Mouse (Mus musculus) heart, embryonic 10.5 days (tissue): ENCODE measurements around the gene Rsph10b. TPM values are rescaled to one million over a fixed set of nuclear protein-coding genes. Genes with fewer than 3 reads are reported as not detected.
A peak's percentile ranks its signal among the peaks of the same experiment; 100 is the strongest.

Experiments
- DNase-seq: peaks from one replicate; pipeline ENCODE4 v3.0.0-alpha.2; 2017; ENCODE audit warnings: low spot score
- H3K27ac ChIP-seq: fragments of 300-500 bp; sonication (generic); 2 replicates; pipeline ENCODE4 v1.5.1; 2016; ENCODE audit warnings: mild to moderate bottlenecking
- H3K27me3 ChIP-seq: fragments of 300-500 bp; sonication (generic); 2 replicates; pipeline ENCODE4 v1.6.1; 2016; ENCODE audit warnings: mild to moderate bottlenecking; ENCODE audit not compliant: poor library complexity, insufficient read depth, severe bottlenecking
- H3K36me3 ChIP-seq: fragments of 300-500 bp; sonication (generic); 2 replicates; pipeline ENCODE4 v1.6.1; 2016; ENCODE audit warnings: mild to moderate bottlenecking, moderate library complexity
- H3K4me1 ChIP-seq: fragments of 300-500 bp; sonication (generic); 2 replicates; pipeline ENCODE4 v1.6.1; 2016; ENCODE audit warnings: mild to moderate bottlenecking
- H3K4me3 ChIP-seq: fragments of 300-500 bp; sonication (generic); 2 replicates; pipeline ENCODE4 v1.5.1; 2016; ENCODE audit warnings: mild to moderate bottlenecking, moderate library complexity
- H3K9me3 ChIP-seq: fragments of 300-500 bp; sonication (generic); 2 replicates; pipeline ENCODE4 v1.6.1; 2016; ENCODE audit warnings: mild to moderate bottlenecking, moderate library complexity
- WGBS: fragments of 180-500 bp; shearing (Covaris S2); methylation state at CpG from one replicate; pipeline ENCODE4 v1.1.7; 2016; 5-methylcytosine and 5-hydroxymethylcytosine counted together
- polyA plus RNA-seq: library from polyadenylated mRNA; unstranded; fragments of >200 nt; fragmentation: Nextera tagmentation; extraction: Ambion mirVana; gene quantifications from 2 replicates; pipeline ENCODE4 v1.2.1, GENCODE M21; 2016

Rsph10b gene
- polyA plus RNA-seq, 1 experiment from 2014 or later = 0.46 TPM

DNA sequence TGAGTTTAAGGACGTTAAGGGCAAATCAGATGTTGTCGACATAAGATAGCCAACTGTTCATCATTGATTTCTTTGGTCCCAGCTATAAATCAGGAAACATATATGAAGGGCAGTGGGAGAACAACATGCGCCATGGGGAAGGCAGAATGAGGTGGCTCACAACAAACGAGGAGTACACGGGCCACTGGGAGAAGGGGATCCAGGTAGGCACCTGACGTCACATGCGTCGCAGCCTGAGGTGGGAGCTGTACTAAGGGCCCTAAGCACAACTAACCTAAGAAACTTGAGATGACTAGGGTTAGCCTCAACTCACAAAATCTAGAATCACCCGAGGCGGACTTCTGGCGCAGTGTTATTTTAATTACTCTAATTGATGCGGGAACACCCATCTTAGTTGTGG, 15.5 kb downstream of the Rsph10b start:
- H3K27ac ChIP-seq = no peak overlapping the region
- 82% methylated on average over 12 of the region's 12 CpGs for WGBS
- no peaks in the 10 kb centered on the region for H3K36me3 ChIP-seq
- H3K9me3 ChIP-seq = no peaks in the 10 kb centered on the region
- no peaks in the 10 kb centered on the region for H3K4me1 ChIP-seq
- no peak overlapping the region for H3K4me3 ChIP-seq
- H3K27me3 ChIP-seq = no peaks in the 10 kb centered on the region
- DNase-seq = peak; percentile 67

DNA sequence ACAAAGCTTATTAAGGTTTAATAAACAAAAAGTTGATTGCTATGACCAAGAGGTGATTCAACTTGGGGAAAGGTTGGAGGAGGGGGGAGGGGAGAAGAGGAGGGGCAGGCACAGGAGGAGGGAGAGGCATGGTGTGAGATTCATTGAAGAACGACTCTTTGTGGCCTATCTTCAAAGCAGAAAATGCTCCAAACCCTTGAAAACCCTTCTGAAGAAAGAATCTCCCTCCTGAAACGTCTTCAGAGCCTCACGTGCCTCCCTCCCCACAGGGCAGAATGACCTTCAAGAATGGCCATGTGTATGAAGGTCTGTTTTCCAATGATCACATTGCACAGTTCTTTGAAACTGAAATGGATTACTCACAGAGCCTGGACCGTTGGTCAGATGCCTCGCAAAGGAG, 17.2 kb downstream of the Rsph10b start:
- no peak overlapping the region for H3K4me3 ChIP-seq
- DNase-seq = peak; percentile 17
- no peaks in the 10 kb centered on the region for H3K9me3 ChIP-seq
- H3K4me1 ChIP-seq = no peaks in the 10 kb centered on the region
- 46% methylated on average over 5 of the region's 5 CpGs for WGBS
- H3K27me3 ChIP-seq = no peaks in the 10 kb centered on the region
- no peaks in the 10 kb centered on the region for H3K36me3 ChIP-seq
- no peak overlapping the region for H3K27ac ChIP-seq

DNA sequence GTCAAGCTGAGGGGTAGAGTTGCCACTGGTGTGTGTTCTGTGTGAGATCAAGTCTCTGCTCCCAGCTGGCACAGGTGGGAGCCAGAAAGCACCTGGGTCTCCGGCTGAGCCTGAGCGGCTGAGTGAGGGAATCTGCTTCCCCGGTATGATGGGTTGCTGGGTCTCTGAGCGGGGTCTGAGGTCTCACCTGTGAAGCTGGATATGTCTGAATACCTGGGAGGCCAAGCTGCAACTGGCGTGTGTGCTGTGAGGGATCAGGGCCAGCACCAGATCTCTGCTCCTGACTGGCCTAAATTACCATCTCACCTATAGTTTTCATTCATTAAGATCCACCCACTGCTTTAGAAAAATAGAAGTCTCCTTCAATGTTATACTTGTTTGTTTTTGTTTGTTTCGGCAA, 24.3 kb downstream of the Rsph10b start:
- Histone ChIP-seq H3K4me3 (no peak overlapping the region), H3K27me3 (no peaks in the 10 kb centered on the region), H3K36me3 (peaks cover 11% of the 10 kb centered on the region; the same call in 1 of the 2 replicates), H3K27ac (no peak overlapping the region), H3K4me1 (no peaks in the 10 kb centered on the region), H3K9me3 (no peaks in the 10 kb centered on the region)
- DNase-seq = peak; percentile 63
- WGBS = 87% methylated on average over 6 of the region's 6 CpGs

DNA sequence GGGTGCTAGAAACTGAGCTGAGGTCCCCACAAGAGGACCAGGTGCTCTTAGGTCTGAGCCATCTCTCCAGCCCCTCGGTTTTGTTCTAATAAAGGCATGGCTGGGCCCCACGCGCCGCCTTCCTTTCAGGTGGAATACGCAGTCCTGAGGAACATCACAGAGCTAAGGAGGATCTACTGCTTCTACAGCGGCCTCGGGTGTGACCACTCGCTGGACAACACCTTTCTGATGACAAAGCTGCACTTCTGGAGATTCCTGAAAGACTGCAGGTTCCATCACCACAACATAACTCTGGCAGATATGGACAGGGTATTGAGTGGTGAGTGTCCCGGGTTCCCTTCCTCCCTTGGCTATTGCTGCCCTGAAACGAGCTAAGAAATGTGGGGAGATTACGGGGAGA, 26.7 kb downstream of the Rsph10b start:
- 90% methylated on average over 11 of the region's 11 CpGs for WGBS

DNA sequence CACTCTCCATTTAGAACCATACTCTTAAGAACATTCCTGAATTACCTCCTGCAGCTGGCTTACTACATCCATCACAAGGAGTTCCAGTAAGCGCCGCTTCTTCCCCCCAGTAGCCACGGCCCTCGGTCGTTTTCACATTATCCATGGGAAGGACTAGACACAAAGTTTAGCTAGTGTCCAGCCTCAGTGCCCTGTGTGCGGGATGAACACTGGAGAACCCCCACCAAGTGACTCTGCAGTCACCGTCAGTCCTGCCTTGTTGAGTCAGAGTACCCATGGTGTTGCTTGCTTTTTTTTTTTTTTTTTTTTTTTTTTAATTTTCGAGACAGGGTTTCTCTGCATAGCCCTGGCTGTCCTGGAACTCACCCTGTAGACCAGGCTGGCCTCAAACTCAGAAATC, 28.3 kb downstream of the Rsph10b start:
- WGBS = 83% methylated on average over 8 of the region's 8 CpGs
- Histone ChIP-seq H3K27ac (no peak overlapping the region), H3K4me1 (no peaks in the 10 kb centered on the region), H3K27me3 (no peaks in the 10 kb centered on the region), H3K4me3 (no peak overlapping the region), H3K36me3 (peaks cover 11% of the 10 kb centered on the region; the same call in 1 of the 2 replicates), H3K9me3 (no peaks in the 10 kb centered on the region)
- DNase-seq = peak; percentile 51

More for the DNA sequence above, 26.7 kb downstream of the Rsph10b start:
- DNase-seq = peak; percentile 64
- Histone ChIP-seq H3K4me3 (no peak overlapping the region), H3K4me1 (no peaks in the 10 kb centered on the region), H3K27me3 (no peaks in the 10 kb centered on the region), H3K27ac (no peak overlapping the region), H3K9me3 (no peaks in the 10 kb centered on the region), H3K36me3 (peaks cover 11% of the 10 kb centered on the region; the same call in 1 of the 2 replicates)

DNA sequence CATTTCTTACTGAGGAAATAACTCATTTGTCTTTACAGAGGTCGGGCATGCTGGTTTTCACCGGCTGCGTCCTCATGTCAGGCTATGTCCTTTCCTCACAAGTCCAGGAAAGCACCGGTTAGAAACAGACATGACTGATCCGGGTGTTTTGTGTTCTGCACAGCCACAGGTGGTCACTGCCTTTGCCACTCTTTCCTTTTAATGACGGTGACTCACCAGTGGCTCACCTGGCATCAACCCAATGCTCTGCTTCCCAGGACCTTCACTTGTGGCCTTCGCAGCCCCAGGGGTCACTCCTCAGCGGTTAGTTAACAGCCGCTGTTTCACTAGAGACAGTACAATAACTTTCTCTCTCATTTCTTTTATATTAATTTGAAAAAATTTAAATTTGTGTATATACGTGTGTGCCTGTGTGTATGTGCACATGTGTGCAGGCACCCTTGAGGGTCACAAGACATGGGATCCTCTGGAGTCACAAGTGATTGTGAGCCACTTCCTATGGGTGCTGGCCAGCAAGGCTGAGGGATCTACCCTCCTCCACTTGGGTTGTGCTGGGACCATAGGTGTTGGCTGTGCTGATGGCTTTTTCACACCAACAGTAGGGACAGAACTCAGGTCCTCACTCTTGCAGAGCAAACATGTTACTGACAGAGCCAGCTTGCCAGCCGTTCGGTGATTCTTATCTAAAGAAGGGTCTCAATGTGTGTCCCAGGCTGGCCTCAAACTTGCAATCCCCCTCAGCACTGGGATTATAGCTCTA, 32.9 kb downstream of the Rsph10b start:
- peak; percentile 61 for DNase-seq
- Histone ChIP-seq H3K27ac (no peak overlapping the region), H3K27me3 (no peaks in the 10 kb centered on the region), H3K9me3 (no peaks in the 10 kb centered on the region), H3K4me1 (no peaks in the 10 kb centered on the region), H3K36me3 (no peaks in the 10 kb centered on the region), H3K4me3 (no peak overlapping the region)
- 87% methylated on average over 12 of the region's 12 CpGs for WGBS

DNA sequence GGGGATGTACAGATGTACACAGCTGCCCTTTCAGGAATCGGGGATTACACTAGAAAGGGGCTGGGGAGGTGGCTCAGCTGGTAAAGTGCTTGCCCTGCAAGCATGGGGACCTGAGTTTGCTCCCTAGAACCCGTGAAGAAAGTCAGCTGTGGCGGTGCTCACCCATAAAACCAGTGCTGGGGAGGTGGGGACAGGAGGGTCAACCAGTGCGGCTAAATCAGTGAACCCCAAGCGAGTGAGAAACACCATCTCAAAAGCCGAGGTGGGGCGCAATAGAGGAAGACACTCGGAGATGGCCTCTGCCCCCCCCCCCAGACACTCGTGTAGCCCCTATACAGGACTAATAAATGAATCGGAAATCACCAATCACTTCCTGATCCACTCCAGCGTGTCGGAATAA, 33.8 kb downstream of the Rsph10b start:
- Histone ChIP-seq H3K36me3 (no peaks in the 10 kb centered on the region), H3K9me3 (no peaks in the 10 kb centered on the region), H3K27me3 (no peaks in the 10 kb centered on the region), H3K4me3 (no peak overlapping the region), H3K27ac (no peak overlapping the region), H3K4me1 (no peaks in the 10 kb centered on the region)
- DNase-seq = peak; percentile 73
- WGBS = 81% methylated on average over 12 of the region's 12 CpGs

DNA sequence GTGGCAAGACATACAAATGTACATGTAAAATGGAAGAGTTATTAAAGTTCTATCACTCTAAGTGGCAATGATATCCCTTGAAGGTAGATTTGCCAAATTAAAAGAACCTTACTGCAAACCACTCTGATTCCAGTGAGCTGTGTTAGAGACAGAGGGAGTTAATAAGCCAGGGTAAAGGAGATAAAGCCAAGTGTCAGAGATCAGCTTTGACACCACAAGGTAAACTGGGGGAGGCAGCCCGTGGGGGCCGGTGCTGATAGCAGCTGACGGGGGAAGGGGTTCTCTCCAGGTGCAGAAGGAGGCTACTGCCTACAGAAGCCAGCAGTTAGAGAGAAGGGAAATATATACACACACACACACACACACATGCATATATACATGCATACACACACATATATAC, 39.8 kb downstream of the Rsph10b start:
- Histone ChIP-seq H3K27me3 (no peaks in the 10 kb centered on the region), H3K4me1 (peaks cover 3% of the 10 kb centered on the region; the same call in 1 of the 2 replicates), H3K36me3 (no peaks in the 10 kb centered on the region), H3K4me3 (no peak overlapping the region), H3K9me3 (no peaks in the 10 kb centered on the region), H3K27ac (no peak overlapping the region)
- DNase-seq = peak; percentile 46
- WGBS = 50% methylated on average over 3 of the region's 3 CpGs

DNA sequence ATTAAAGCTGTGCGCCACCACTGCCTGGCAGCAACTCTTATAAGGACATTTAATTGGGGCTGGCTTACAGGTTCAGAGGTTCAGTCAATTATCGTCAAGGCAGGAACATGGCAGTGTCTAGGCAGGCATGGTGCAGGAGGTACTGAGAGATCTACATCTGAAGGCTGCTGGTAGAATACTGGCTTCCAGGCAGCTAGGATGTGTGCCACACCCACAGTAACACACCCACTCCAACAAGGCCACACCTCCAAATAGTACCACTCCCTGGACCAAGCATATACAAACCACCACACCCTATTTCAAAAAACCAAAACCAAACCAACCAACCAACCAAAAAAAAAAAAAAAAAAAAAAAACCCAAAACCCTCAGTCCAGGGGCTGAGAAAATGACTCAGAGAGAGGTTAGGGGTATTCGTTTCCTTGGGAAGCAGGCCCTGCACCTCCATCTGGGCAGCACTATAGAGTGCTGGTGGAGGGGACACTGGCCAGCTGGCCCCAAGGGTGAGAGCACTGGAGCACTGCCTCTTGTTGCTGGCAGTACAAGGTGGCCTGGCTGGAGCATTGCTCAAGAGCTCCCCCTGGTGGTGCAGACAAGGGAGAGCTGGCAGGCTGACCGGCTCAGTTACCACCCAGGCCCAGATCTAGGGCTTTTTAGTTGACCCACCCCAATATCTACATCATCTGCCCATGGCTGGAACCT, 42.2 kb downstream of the Rsph10b start:
- no peaks in the 10 kb centered on the region for H3K36me3 ChIP-seq
- 49% methylated on average over 4 of the region's 4 CpGs for WGBS
- no peak overlapping the region for H3K27ac ChIP-seq
- no peak overlapping the region for H3K4me3 ChIP-seq
- peaks cover 3% of the 10 kb centered on the region; the same call in 1 of the 2 replicates for H3K4me1 ChIP-seq
- peak; percentile 91 for DNase-seq
- H3K9me3 ChIP-seq = no peaks in the 10 kb centered on the region
- H3K27me3 ChIP-seq = no peaks in the 10 kb centered on the region

DNA sequence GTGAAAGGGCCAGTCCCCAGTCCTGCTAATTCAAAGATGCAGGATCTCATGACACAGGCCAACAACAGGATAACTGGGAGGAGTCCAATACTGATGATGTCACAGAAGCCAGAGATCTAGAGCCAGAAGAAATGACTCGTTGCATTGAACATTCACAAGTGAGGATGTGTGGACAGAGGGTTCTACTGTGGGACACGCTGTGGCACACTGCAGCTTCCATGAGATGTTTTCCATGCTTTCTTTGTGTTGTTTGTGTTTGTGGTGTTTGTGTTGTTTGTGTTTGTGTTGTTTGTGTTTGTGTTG, 42.7 kb downstream of the Rsph10b start:
- H3K4me1 ChIP-seq = peaks cover 4% of the 10 kb centered on the region
- H3K27ac ChIP-seq = no peak overlapping the region
- DNase-seq = no peak
- no peaks in the 10 kb centered on the region for H3K27me3 ChIP-seq
- WGBS = 51% methylated on average over 2 of the region's 2 CpGs
- H3K4me3 ChIP-seq = no peak overlapping the region
- no peaks in the 10 kb centered on the region for H3K36me3 ChIP-seq
- no peaks in the 10 kb centered on the region for H3K9me3 ChIP-seq

DNA sequence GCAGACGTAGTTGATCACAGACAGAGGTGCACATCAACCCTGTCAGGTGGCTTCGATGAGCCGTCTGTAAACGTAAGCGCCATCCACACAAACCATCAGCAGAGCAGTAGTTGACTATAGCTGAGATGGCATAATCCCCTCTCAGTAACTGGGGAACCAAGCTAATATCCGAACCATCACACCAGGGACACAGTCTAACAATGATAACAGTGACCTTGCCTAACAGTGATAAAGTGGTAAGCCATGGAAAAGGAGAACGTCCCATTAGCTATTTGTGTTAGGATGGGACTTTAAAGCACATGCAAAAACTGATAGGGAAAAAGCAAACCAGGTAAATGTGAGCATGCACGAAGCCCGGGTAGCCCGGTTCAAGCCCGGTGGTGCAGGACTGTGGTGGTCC, 43.4 kb downstream of the Rsph10b start:
- Histone ChIP-seq H3K4me1 (peaks cover 10% of the 10 kb centered on the region), H3K27ac (no peak overlapping the region), H3K9me3 (no peaks in the 10 kb centered on the region), H3K4me3 (no peak overlapping the region), H3K36me3 (no peaks in the 10 kb centered on the region), H3K27me3 (no peaks in the 10 kb centered on the region)
- WGBS = 84% methylated on average over 11 of the region's 11 CpGs
- DNase-seq = no peak

DNA sequence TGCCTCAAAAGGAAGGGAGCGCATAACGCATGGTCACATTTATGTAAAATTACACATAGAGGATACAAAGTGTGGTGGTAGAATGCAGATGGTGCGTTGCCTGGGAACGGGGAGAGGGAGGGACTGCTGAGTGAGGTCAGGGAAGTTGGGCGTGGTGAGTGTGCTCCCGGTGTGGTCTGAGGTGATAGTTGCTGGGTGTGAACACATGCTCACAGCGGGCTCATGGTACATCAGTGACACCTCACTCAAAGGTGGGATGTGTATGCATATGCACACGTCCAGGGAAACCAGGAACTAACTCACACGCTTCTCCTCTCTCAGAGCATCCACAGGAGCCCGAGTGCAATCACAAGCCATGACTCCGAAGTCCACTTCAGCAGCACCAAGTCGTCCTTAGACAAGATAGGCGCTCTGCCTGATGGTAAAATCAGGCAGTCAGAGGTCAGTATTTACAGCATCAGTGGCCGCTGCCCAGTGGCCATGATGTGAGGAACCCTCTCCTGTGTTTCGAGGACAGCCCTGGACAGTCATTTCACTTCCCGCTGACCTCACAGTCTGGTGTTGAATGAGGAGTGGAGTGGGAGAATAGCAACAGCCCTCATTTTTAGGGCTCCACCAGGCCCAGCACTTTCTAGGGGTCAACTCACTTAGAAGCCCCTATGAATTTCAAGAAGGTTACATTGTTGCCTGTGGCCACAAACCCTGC, 44.0 kb downstream of the Rsph10b start:
- peaks cover 10% of the 10 kb centered on the region for H3K4me1 ChIP-seq
- no peaks in the 10 kb centered on the region for H3K36me3 ChIP-seq
- no peak overlapping the region for H3K4me3 ChIP-seq
- peak; percentile 75 for DNase-seq
- no peak overlapping the region for H3K27ac ChIP-seq
- WGBS = 59% methylated on average over 16 of the region's 16 CpGs
- no peaks in the 10 kb centered on the region for H3K9me3 ChIP-seq
- no peaks in the 10 kb centered on the region for H3K27me3 ChIP-seq

DNA sequence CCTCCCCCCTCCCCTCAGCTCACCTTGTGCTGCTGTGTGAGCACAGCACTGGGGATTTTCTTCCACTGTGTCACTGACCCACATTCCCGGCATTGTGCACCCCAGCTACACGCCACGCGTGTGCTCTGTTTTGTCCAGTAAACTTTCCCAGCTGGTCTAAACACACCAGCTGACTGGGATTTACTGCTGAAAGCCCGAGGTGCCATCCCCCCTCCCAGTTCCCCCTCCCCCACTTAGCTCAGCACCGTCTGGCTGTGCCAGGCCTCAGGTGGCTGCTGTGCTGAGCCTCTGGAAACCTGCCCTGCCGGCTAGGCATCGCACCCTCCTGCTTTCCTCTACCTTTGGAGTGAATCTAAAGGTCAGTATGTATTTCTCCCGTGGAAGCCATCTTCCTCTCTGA, 48.0 kb downstream of the Rsph10b start:
- H3K36me3 ChIP-seq = peaks cover 23% of the 10 kb centered on the region
- WGBS = 33% methylated on average over 9 of the region's 9 CpGs
- H3K4me1 ChIP-seq = peaks cover 7% of the 10 kb centered on the region
- DNase-seq = no peak
- H3K9me3 ChIP-seq = no peaks in the 10 kb centered on the region
- H3K4me3 ChIP-seq = no peak overlapping the region
- H3K27ac ChIP-seq = 0 out of 2 replicates have a peak overlapping the region, but pooled peaks have one; percentile 56
- no peaks in the 10 kb centered on the region for H3K27me3 ChIP-seq
